Mouse (Mus musculus): ENCODE results near the gene Grik4.

Gene Grik4

GRCm38 (mm10) chr9:42776804-42777203, 167.5 kb downstream of the Grik4 start:
- no peak for ATAC-seq (ENCODE audit: insufficient number of reproducible peaks, low FRiP score, low TSS enrichment)

- no peak for ATAC-seq (ENCODE audit: insufficient number of reproducible peaks, low FRiP score, low TSS enrichment)
Measured at GRCm38 (mm10) chr9:42764823-42765560, 179.3 kb downstream of the Grik4 start.

GRCm38 (mm10) chr9:42758682-42759205, 185.5 kb downstream of the Grik4 start:
- ATAC-seq (ENCODE audit: insufficient number of reproducible peaks, low FRiP score, low TSS enrichment), result no peak

GRCm38 (mm10) chr9:42757012-42757640, 187.2 kb downstream of the Grik4 start:
- ATAC-seq (ENCODE audit: insufficient number of reproducible peaks, low FRiP score, low TSS enrichment), result no peak

GRCm38 (mm10) chr9:42754699-42755098, 189.6 kb downstream of the Grik4 start:
- no peak for ATAC-seq (ENCODE audit: insufficient number of reproducible peaks, low FRiP score, low TSS enrichment)

GRCm38 (mm10) chr9:42751160-42751559, 193.1 kb downstream of the Grik4 start:
- ATAC-seq (ENCODE audit: insufficient number of reproducible peaks, low FRiP score, low TSS enrichment), result no peak

GRCm38 (mm10) chr9:42750176-42750575, 194.1 kb downstream of the Grik4 start:
- ATAC-seq (ENCODE audit: insufficient number of reproducible peaks, low FRiP score, low TSS enrichment), result no peak

- no peak for ATAC-seq (ENCODE audit: insufficient number of reproducible peaks, low FRiP score, low TSS enrichment)
Measured at GRCm38 (mm10) chr9:42745982-42746381, 198.3 kb downstream of the Grik4 start.

- ATAC-seq (ENCODE audit: insufficient number of reproducible peaks, low FRiP score, low TSS enrichment), result no peak
Measured at GRCm38 (mm10) chr9:42742385-42742784, 201.9 kb downstream of the Grik4 start.

GRCm38 (mm10) chr9:42736697-42737335, 207.5 kb downstream of the Grik4 start:
- no peak for ATAC-seq (ENCODE audit: insufficient number of reproducible peaks, low FRiP score, low TSS enrichment)

- ATAC-seq (ENCODE audit: insufficient number of reproducible peaks, low FRiP score, low TSS enrichment), result no peak
Measured at GRCm38 (mm10) chr9:42735086-42735485, 209.2 kb downstream of the Grik4 start.

- ATAC-seq (ENCODE audit: insufficient number of reproducible peaks, low FRiP score, low TSS enrichment), result no peak
Measured at GRCm38 (mm10) chr9:42732731-42733318, 211.5 kb downstream of the Grik4 start.

- no peak for ATAC-seq (ENCODE audit: insufficient number of reproducible peaks, low FRiP score, low TSS enrichment)
Measured at GRCm38 (mm10) chr9:42728472-42728871, 215.8 kb downstream of the Grik4 start.

- no peak for ATAC-seq (ENCODE audit: insufficient number of reproducible peaks, low FRiP score, low TSS enrichment)
Measured at GRCm38 (mm10) chr9:42727661-42728060, 216.6 kb downstream of the Grik4 start.

GRCm38 (mm10) chr9:42727186-42727585, 217.1 kb downstream of the Grik4 start:
- no peak for ATAC-seq (ENCODE audit: insufficient number of reproducible peaks, low FRiP score, low TSS enrichment)

GRCm38 (mm10) chr9:42724099-42724498, 220.2 kb downstream of the Grik4 start:
- ATAC-seq (ENCODE audit: insufficient number of reproducible peaks, low FRiP score, low TSS enrichment), result no peak

- ATAC-seq (ENCODE audit: insufficient number of reproducible peaks, low FRiP score, low TSS enrichment), result no peak
Measured at GRCm38 (mm10) chr9:42722501-42722900, 221.8 kb downstream of the Grik4 start.

GRCm38 (mm10) chr9:42721718-42722117, 222.6 kb downstream of the Grik4 start:
- no peak for ATAC-seq (ENCODE audit: insufficient number of reproducible peaks, low FRiP score, low TSS enrichment)

GRCm38 (mm10) chr9:42721146-42721545, 223.1 kb downstream of the Grik4 start:
- no peak for ATAC-seq (ENCODE audit: insufficient number of reproducible peaks, low FRiP score, low TSS enrichment)

GRCm38 (mm10) chr9:42713912-42714311, 230.4 kb downstream of the Grik4 start:
- no peak for ATAC-seq (ENCODE audit: insufficient number of reproducible peaks, low FRiP score, low TSS enrichment)

GRCm38 (mm10) chr9:42705848-42706247, 238.4 kb downstream of the Grik4 start:
- no peak for ATAC-seq (ENCODE audit: insufficient number of reproducible peaks, low FRiP score, low TSS enrichment)
